ENCODE assay signal across 35 mouse cellular contexts in the genomic region with DNA sequence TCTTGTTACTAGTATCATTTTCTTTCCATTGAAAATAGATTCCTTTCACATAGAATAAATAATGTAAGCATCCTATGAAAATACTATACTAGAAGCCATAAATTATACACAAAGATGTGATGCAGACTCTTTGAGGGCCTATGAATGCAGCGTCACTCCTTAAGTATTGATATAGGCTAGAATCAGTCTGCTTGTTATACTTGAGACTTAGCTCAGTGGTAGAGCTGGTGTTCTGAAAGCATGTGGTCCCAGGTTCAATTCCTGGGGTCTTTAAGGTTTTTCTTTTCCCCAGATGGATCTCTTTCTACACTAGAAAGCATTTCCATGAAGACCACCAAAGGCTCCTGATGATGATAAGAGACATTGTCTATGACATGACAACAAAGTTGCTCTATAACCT. TPM values are rescaled to one million over a fixed set of nuclear protein-coding genes. Genes with fewer than 3 reads are reported as not detected.
"Had no signal": no experiment of that assay in that cellular context is flagged by ENCODE, and none has a peak within 500 bp of the region (broad histone marks: within the 10 kb centered on the region; RNA-seq: fewer than 3 reads in every experiment).

No protein-coding gene starts in this region.

- H3K4me1 ChIP-seq: heart, embryonic 13.5 days; heart, embryonic 15.5 days; kidney, embryonic 15.5 days; limb, embryonic 10.5 days; limb, embryonic 12.5 days; liver, embryonic 13.5 days; liver, embryonic 15.5 days had no signal

- H3K27me3 ChIP-seq: heart, embryonic 13.5 days; heart, embryonic 15.5 days; kidney, embryonic 15.5 days; limb, embryonic 12.5 days; liver, embryonic 13.5 days; liver, embryonic 15.5 days had no signal

- H3K4me2 ChIP-seq: heart, embryonic 11.5 days; heart, embryonic 13.5 days; heart, embryonic 15.5 days; hindbrain, embryonic 14.5 days; kidney, embryonic 15.5 days; limb, embryonic 12.5 days; liver, embryonic 11.5 days; liver, embryonic 13.5 days; liver, embryonic 15.5 days had no signal

- H3K9me3 ChIP-seq: heart, embryonic 13.5 days; heart, embryonic 15.5 days; kidney, embryonic 15.5 days; limb, embryonic 10.5 days; limb, embryonic 12.5 days; liver, embryonic 13.5 days; liver, embryonic 15.5 days had no signal

- H3K9ac ChIP-seq: heart, embryonic 13.5 days; heart, embryonic 15.5 days; hindbrain, embryonic 14.5 days; kidney, embryonic 15.5 days; limb, embryonic 12.5 days; liver, embryonic 13.5 days; liver, embryonic 15.5 days had no signal

- H3K27ac ChIP-seq: heart, adult 2 months; heart, embryonic 13.5 days; heart, embryonic 15.5 days; hindbrain, embryonic 14.5 days; kidney, embryonic 15.5 days; kidney, postnatal 0 days; layer of hippocampus, adult 2 months; left cerebral cortex, adult 2 months; limb, embryonic 10.5 days; limb, embryonic 12.5 days; liver, embryonic 13.5 days; liver, embryonic 15.5 days had no signal

- H3K36me3 ChIP-seq: heart, embryonic 13.5 days; heart, embryonic 15.5 days; kidney, embryonic 15.5 days; limb, embryonic 10.5 days; limb, embryonic 12.5 days; liver, embryonic 13.5 days; liver, embryonic 15.5 days had no signal

- ATAC-seq: hindbrain, embryonic 16.5 days; intestine, embryonic 16.5 days had no signal

- DNase-seq: gastrocnemius, postnatal 14 days; gastrocnemius, postnatal 36 days; heart, adult 11 months; heart, adult 2 months; heart, postnatal 14 days; heart, postnatal 36 days; kidney, adult 11 months; kidney, adult 2 months; kidney, adult 9 months; kidney, postnatal 25 days; kidney, postnatal 4 days; liver; liver, embryonic 13.5 days had no signal

- H3K4me3 ChIP-seq: heart, adult 2 months; heart, embryonic 13.5 days; heart, embryonic 15.5 days; kidney, embryonic 15.5 days; layer of hippocampus, adult 2 months; left cerebral cortex, adult 2 months; limb, embryonic 10.5 days; limb, embryonic 12.5 days; liver, embryonic 13.5 days; liver, embryonic 15.5 days had no signal

RNA-seq across cellular contexts. Expression of gene Kir3dl2, which starts 40.8 kb away (rescaled TPM):
- total RNA-seq: gastrocnemius, adult 18-20 months; gastrocnemius, adult 8-10 months; gastrocnemius, postnatal 14 days; gastrocnemius, postnatal 36 days; heart, adult 2 months; heart, postnatal 14 days; heart, postnatal 36 days; hematopoietic stem cell, adult 5-6 weeks; layer of hippocampus, adult 2 months; left cerebral cortex, adult 2 months had no signal
- polyA plus RNA-seq: gonadal fat pad, adult 2 months; heart, adult 2 months; heart, embryonic 11.5 days; heart, embryonic 13.5 days; heart, embryonic 15.5 days; heart, postnatal 0 days; hindbrain, embryonic 11.5 days; hindbrain, embryonic 14.5 days; intestine, embryonic 14.5 days; intestine, embryonic 16.5 days; kidney, adult 2 months; kidney, embryonic 15.5 days; kidney, postnatal 0 days; limb, embryonic 10.5 days; limb, embryonic 12.5 days; limb, embryonic 14.5 days; liver, embryonic 11.5 days; liver, embryonic 13.5 days; liver, embryonic 15.5 days had no signal
